Mouse (Mus musculus): Measurements from ENCODE around the gene Pef1.
A peak's percentile ranks its signal among the peaks of the same experiment; 100 is the strongest.

Gene Pef1

GRCm38 (mm10) chr4:130095137-130095536, 7.2 kb upstream of the Pef1 start:
- DNase-seq (ENCODE audit: low spot score) = no peak

GRCm38 (mm10) chr4:130101183-130101582, 1.2 kb upstream of the Pef1 start:
- no peak for DNase-seq (ENCODE audit: low spot score)

- no peak for DNase-seq (ENCODE audit: low spot score)
Observed at GRCm38 (mm10) chr4:130103632-130104031, 1.3 kb downstream of the Pef1 start.

- DNase-seq (ENCODE audit: low spot score) = no peak
Observed at GRCm38 (mm10) chr4:130104584-130104983, 2.2 kb downstream of the Pef1 start.

- DNase-seq (ENCODE audit: low spot score) = peak; percentile 41
Observed at GRCm38 (mm10) chr4:130107065-130107443, 4.7 kb downstream of the Pef1 start.

- peak; percentile 98 for DNase-seq (ENCODE audit: low spot score)
Observed at GRCm38 (mm10) chr4:130107444-130108131, 5.2 kb downstream of the Pef1 start.

- DNase-seq (ENCODE audit: low spot score) = no peak
Observed at GRCm38 (mm10) chr4:130108929-130109328, 6.6 kb downstream of the Pef1 start.

- DNase-seq (ENCODE audit: low spot score) = no peak
Observed at GRCm38 (mm10) chr4:130109666-130110065, 7.3 kb downstream of the Pef1 start.

- DNase-seq (ENCODE audit: low spot score) = no peak
Observed at GRCm38 (mm10) chr4:130110091-130110490, 7.7 kb downstream of the Pef1 start.

- DNase-seq (ENCODE audit: low spot score) = no peak
Observed at GRCm38 (mm10) chr4:130112299-130112698, 9.9 kb downstream of the Pef1 start.

GRCm38 (mm10) chr4:130112732-130113131, 10.4 kb downstream of the Pef1 start:
- DNase-seq (ENCODE audit: low spot score) = no peak

- no peak for DNase-seq (ENCODE audit: low spot score)
Observed at GRCm38 (mm10) chr4:130120752-130121151, 18.4 kb downstream of the Pef1 start.

- DNase-seq (ENCODE audit: low spot score) = no peak
Observed at GRCm38 (mm10) chr4:130121560-130121959, 19.2 kb downstream of the Pef1 start.

GRCm38 (mm10) chr4:130123020-130123419, 20.7 kb downstream of the Pef1 start:
- DNase-seq (ENCODE audit: low spot score) = no peak

- DNase-seq (ENCODE audit: low spot score) = no peak
Observed at GRCm38 (mm10) chr4:130124110-130124509, 21.8 kb downstream of the Pef1 start.

- no peak for DNase-seq (ENCODE audit: low spot score)
Observed at GRCm38 (mm10) chr4:130125164-130125563, 22.8 kb downstream of the Pef1 start.

- no peak for DNase-seq (ENCODE audit: low spot score)
Observed at GRCm38 (mm10) chr4:130125935-130126334, 23.6 kb downstream of the Pef1 start.

GRCm38 (mm10) chr4:130128907-130129306, 26.5 kb downstream of the Pef1 start:
- DNase-seq (ENCODE audit: low spot score) = no peak

- no peak for DNase-seq (ENCODE audit: low spot score)
Observed at GRCm38 (mm10) chr4:130130082-130130481, 27.7 kb downstream of the Pef1 start.

- no peak for DNase-seq (ENCODE audit: low spot score)
Observed at GRCm38 (mm10) chr4:130130641-130131350, 28.4 kb downstream of the Pef1 start.

- DNase-seq (ENCODE audit: low spot score) = no peak
Observed at GRCm38 (mm10) chr4:130131448-130132105, 29.2 kb downstream of the Pef1 start.

GRCm38 (mm10) chr4:130133399-130133798, 31.0 kb downstream of the Pef1 start:
- DNase-seq (ENCODE audit: low spot score) = no peak
